Mouse (Mus musculus) cerebellum, adult 11 months (tissue): ENCODE data around the gene Pithd1.

Experiments
- DNase-seq: peaks from one replicate; pipeline ENCODE4 v3.0.0; 2022

Gene Pithd1

GRCm38 (mm10) chr4:135986943-135987710 lies at the start of gene Pithd1:
TSS of gene Pithd1 (minus strand) at chr4:135987264.
- peak; percentile 94 for DNase-seq

- DNase-seq: no peak
Measured at GRCm38 (mm10) chr4:136035078-136035477, 48.0 kb upstream of the Pithd1 start.

GRCm38 (mm10) chr4:136033231-136033630 lies 46.2 kb upstream of the Pithd1 start:
- DNase-seq: no peak

- no peak for DNase-seq
Measured at GRCm38 (mm10) chr4:136030968-136031909, 44.2 kb upstream of the Pithd1 start.

GRCm38 (mm10) chr4:136028689-136029088 lies 41.6 kb upstream of the Pithd1 start:
- DNase-seq: no peak

GRCm38 (mm10) chr4:136028132-136028564 lies 41.1 kb upstream of the Pithd1 start:
- DNase-seq: no peak

GRCm38 (mm10) chr4:136027416-136028131 lies 40.5 kb upstream of the Pithd1 start:
- DNase-seq: no peak

- no peak for DNase-seq
Measured at GRCm38 (mm10) chr4:136025350-136025749, 38.3 kb upstream of the Pithd1 start.

- peak; percentile 8 for DNase-seq
Measured at GRCm38 (mm10) chr4:136022924-136023323, 35.9 kb upstream of the Pithd1 start.

GRCm38 (mm10) chr4:136021549-136022047 lies 34.5 kb upstream of the Pithd1 start, which contains the start of gene Eloa:
TSS of gene Eloa (minus strand) at chr4:136021763.
- peak; percentile 98 for DNase-seq

- DNase-seq: no peak
Measured at GRCm38 (mm10) chr4:136020743-136021548, 33.9 kb upstream of the Pithd1 start.

GRCm38 (mm10) chr4:136016059-136016602 lies 29.1 kb upstream of the Pithd1 start:
- DNase-seq: no peak

GRCm38 (mm10) chr4:136010586-136010985 lies 23.5 kb upstream of the Pithd1 start:
- DNase-seq: no peak

GRCm38 (mm10) chr4:136008782-136009447 lies 21.9 kb upstream of the Pithd1 start:
- DNase-seq: no peak

- DNase-seq: no peak
Measured at GRCm38 (mm10) chr4:136006821-136007220, 19.8 kb upstream of the Pithd1 start.

GRCm38 (mm10) chr4:136004921-136005320 lies 17.9 kb upstream of the Pithd1 start:
- DNase-seq: no peak

GRCm38 (mm10) chr4:136004107-136004675 lies 17.1 kb upstream of the Pithd1 start:
- no peak for DNase-seq

GRCm38 (mm10) chr4:135995118-135995517 lies 8.1 kb upstream of the Pithd1 start:
- no peak for DNase-seq

- no peak for DNase-seq
Measured at GRCm38 (mm10) chr4:135993941-135994340, 6.9 kb upstream of the Pithd1 start.

GRCm38 (mm10) chr4:135987714-135988113 lies 650 bp upstream of the Pithd1 start:
- no peak for DNase-seq
